Mouse (Mus musculus): ENCODE measurements around the gene Gm10181.
A peak's percentile ranks its signal among the peaks of the same experiment; 100 is the strongest.
"Not testable (repeated sequence)": the region's sequence is repeated elsewhere in the genome, so short reads cannot be mapped to it uniquely, and the experiment has no call there.

The Gm10181 gene

DNA sequence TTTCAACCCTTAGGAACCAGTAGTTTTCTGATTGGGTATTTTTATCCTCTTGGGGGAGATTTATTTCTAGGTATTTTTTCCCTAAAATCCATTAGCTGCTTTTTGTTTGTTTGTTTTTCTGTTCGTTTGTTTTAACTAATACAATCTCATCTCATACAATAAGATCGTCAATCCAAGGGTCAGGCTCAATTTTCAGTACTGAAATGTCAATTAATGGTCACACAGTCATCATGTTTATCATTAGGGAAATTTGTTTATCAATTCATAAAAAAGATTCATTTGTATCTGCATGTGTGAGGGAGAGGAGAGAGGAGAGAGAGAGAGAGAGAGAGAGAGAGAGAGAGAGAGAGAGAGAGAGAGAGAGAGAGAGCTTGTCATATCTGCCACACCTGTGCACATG, at the start of gene Gm10181:
Gm10181 (plus strand) TSS at position 301 of the 400 bp plus-strand sequence.
- no peak for DNase-seq

DNA sequence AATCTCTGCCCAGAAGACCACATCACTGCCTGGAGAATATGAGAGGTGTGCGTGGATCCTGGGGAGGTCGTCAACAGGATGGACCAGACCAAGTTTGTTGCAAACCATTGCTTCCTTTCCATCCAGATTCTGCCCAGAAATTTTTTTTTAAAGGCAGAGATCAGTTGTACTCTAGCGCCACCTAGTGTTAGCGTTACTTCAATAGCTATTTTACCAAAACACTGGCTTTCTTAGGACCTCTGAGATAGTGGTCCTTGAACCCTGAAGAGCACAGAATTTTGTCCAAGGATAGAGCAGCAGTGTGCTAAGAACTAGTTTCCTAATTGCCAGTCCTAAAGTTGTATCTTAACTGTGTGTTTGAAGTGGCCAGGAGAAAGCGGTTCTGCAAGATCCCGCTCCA, 47.6 kb upstream of the Gm10181 start:
- peak; percentile 14 to 35 for DNase-seq

DNA sequence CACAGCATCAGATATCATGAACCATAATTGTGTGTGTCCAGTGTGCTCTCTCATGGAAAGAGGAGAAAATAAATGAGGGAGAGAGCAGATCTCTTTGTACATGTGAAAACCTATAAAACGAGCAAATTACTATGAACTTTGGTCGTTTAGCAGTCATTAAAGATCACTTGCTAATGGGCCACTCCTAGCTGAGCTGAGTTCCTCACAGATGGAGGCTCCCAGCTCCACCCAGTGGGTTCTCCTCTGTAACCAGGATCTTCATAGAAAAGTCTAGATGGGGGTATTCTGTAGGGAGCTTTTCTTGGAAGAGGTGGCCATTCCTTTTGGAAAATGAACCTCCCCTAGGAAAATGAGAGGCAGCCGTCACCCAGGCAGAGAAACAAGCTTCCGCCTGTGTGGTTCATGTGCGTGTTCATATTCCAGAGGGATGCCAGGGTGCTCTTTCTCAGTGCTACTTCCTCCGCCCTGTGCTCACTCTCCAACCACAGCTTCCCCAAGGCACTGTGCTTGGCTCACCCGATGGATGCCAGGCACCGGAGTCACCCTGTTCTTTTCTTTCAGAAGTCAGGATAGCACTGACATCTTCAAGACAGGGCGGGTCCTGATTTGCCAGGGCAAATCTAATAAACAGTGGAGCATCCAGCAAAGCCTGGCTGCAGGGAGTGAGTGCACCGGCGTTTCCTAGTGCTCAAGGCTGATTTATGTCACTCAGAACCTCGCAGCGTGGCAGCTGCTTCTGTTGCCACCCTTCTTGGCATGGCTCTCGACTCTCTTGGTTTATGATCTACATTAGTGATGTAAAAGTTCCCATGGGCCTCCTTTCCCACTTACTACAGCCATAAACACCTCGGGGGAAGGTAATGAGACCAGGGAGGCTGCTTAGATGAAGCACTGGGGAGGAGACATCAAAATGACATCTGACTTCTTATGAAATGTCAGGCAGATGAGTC, 46.8 kb upstream of the Gm10181 start:
- DNase-seq: no peak

DNA sequence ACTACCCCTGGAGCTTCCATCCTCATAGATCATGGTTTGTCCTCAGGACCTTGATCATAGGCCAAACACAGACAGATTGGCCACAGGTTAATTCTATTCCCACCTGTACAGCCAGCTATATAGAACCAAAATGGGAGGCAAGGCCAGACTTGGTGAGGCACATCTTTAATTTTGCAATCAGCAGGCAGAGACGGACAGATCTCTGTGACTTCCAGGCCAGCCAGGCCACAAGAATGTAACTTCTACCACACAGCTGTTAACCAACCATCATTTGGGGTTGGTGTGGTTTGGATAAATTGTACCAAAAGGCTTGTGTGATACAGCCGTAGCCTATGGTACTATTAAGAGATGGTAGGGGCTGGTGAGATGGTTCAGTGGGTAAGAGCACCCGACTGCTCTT, 44.9 kb upstream of the Gm10181 start:
- no peak for DNase-seq

DNA sequence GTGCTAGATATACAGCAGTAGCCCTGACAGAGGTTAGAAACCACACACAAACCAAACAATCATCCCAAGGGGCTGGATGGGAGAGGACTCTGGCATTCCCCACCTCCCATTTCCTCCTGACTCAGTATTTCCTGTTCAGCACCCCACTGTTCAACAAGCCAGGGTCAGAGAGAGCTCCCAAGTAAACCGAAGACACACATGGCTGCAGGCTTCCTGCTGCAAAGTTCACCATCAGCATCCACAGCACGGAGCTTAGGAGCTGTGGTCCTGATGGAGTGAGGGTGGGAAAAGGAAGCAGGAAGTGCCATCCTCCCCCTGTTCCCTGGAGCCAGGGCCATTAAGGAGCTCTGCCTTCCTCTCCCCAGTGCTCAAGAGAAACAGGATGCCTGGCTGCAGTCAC, 40.9 kb upstream of the Gm10181 start:
- peak in 1 of 2 experiments; percentile 9 for DNase-seq

DNA sequence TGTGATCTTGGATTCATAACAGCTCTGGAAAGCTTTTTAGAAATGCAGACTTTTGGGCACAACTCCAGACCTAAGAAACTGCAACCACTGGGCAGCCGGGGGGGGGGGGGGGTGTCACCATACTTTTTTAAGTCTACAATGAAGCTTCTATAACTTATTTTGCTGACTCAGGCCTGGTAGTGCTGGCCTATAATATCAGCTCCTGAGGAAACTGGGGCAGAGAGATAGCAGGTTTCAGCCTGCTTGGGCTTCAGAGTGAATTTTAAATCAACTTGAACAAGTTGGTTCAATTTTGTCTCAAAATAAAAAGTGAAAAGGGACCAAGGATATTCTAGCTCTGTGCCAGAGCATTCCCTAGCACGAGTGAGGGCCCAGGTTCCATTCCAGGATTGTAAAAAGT, 40.3 kb upstream of the Gm10181 start:
- no peak for DNase-seq

DNA sequence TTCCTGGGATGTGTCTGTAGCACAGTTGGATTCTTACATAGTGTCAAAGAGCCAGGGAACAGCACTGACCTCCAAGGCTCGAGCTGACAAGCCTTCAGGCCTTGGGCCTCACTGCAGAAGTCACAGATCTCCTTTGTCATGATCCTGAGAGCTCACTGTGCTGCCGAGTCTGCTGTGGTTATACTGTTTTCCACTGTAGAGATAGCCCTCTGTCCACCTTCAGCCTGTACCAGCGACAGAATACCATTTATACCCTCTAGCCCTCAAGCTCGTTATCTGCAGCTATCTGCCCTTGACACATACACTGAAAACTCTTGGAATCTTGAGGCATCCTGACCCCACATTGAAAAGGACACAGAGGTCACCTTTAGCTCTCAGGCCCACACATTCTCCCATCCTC, 37.3 kb upstream of the Gm10181 start:
- DNase-seq: no peak

DNA sequence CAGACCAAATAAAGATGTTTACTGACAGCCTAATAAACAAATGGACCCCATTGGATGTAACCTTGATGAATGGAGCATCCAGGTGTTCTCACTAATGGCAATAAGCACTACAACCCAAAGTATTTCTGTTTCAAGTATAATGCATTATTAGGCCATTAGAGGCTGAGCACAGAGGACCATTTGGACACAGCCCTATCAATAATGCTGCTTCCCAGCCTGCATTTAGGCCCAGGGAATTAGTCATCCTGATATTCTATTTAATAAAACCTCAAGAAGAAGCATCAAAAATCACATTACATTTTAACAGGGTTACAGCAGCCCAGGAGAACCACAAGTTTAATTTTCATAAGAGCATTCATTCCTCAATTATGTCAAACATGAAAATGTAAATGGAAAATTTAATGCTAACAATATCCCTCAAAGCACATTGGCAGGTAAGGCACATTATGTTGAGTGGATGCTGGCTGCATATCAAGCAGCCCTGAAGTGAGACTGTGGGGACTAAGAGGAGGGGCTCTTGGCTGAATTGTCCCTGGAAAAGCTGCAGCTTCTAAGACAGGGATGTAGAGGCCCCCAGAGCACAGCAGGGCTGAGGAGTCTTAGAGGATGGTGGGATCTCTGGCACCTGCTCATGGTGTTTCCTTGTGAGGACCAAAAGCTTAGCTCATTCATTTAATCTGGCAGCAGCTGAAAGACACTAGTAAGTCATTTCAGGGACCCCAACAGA, 33.4 kb upstream of the Gm10181 start:
- no peak for DNase-seq

DNA sequence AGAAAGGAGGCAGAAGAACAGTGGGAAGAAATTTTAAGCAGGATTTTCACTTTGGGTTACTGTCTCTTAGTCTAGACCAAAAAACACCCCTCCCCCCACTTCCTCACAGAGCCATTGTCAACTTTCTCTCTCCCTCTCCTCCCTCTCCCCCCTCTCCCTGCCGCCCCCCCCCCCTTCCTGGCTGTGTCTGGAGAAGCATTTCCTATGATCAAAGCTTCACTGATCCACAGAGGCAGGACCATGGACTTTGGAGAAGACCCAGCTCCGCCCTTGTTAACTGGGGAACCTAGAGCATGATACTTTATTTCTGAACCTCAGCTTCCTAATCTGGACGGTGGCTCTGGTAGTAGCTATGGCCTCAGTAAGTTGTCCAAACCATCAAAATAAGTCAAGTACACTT, 30.5 kb upstream of the Gm10181 start:
- DNase-seq: peak in 1 of 2 experiments; percentile 25

DNA sequence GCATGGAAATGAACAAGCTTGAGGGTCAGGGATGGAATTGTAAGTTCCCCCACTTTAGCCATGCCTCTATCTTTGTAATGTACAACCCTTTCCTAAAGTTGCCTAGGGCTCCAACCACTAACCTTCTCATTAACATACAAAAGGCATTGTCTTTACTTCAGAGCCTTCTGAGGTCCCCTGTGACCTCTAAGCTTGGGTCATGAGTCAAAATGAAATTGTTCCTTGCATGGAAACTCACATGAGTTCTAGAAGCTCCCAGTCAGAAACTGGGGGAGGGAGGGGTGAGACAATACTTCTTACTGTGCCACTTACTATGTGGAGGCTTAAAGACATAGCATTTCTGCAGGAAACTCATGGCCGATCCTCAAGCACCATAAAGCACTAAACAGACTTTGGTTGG, 16.6 kb upstream of the Gm10181 start:
- no peak for DNase-seq

DNA sequence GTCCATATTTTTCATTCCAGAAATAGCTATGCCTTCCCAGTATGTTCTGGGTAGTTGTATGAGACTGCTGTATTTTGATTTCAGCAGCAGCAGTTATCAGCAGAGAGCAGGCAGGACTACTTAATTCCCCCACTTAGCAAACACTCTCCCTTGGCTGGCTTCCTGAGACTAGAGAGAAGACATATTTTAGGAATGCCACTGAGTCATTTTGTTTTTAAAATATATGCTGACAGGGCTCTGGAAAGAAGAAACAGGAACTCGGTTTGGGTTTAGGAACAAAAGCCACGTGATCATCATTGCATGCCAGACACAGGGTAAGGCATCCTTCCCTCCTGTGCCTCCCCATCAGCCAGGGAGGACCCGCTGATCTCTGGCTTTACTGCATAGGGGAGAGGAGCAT, 13.2 kb upstream of the Gm10181 start:
- no peak for DNase-seq

DNA sequence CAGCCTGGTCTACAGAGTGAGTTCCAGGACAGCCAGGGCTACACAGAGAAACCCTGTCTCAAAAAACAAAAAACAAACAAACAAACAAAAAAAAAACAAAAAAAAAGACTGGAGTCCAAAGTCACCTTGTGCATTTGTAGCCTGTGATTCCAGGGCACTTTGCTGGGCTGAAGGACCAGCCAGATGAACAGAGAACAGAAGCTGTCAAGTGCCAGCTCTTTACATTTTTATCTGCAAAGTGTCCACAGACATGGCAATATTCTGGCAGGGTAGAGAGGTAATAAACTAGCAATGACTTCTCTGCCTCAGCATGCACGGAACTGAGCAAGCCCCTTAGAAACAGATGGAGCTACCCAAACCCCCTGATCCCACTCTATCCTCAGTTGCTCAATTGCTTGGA, 12.7 kb upstream of the Gm10181 start:
- no peak for DNase-seq

DNA sequence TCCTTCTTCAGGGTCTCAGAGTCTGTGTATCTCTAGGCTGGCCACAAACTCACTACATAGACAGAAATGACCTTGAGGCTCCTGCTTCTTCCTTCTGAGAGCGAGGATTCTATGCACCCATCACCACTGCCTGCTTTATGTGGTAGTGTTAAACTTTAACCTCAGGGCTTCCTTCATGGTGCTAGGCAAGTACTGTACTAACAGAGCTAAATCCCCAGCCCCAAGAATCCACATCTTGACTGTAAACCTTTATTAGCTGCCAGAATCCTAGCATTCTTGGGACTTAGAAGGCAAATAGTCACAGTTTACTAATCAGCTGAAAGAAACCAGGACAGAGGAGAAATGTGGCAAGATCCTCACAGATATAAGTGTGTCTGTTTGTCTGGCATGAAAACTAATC, 1.6 kb downstream of the Gm10181 start:
- DNase-seq: no peak

DNA sequence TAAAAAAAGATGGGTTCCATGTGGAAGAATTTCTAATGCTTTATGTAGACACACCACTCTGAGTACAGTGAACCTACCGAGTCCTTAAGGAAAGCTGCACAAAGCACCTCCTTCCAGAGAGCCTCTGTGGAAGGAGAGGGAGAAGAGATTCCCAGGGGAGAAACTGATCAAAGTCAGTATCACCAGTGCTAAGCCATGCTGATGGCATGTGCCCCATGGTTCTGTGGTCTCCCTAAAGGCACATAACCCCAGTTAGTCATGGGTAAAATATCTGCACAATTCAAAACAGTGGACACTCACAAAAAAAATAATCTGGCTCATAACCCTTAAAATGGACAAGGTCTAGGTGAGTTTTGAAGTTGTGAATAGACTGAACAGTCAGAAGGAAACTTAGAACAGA, 13.7 kb downstream of the Gm10181 start:
- DNase-seq: no peak

DNA sequence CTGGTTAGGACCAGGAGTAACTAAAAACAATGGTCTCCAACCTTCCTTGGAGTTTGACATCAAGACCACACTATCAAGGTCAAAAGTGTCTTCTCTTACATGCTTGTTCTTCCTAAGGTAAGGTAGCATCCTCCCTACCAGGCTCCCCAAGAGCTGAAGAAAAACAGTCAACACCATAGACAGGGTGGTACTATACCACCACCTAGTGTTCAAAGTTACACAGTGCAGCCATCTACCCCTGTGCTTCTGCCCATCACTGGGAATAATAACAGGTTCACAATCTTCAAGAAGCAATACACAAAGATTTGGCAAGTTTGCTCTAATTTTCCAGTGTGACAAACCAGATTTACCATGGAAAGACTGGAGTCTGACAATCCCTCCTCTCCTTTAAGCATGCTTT, 15.4 kb downstream of the Gm10181 start:
- DNase-seq: peak; percentile 22 to 31

DNA sequence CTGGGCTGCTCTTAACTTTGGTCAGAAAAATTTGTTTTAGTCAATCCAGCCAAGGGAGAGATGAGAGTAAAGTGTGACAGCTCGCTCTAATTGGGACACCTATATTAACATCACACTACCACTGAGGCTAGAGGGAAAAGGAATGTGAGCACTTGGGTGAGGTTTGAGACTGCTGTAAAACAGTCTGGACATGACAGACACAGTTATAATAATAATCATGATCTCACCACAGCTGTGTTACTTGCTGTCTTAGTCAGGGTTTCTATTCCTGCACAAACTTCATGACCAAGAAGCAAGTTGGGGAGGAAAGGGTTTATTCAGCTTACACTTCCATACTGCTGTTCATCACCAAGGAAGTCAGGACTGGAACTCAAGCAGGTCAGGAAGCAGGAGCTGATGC, 34.4 kb downstream of the Gm10181 start:
- DNase-seq: not testable (repeated sequence)

DNA sequence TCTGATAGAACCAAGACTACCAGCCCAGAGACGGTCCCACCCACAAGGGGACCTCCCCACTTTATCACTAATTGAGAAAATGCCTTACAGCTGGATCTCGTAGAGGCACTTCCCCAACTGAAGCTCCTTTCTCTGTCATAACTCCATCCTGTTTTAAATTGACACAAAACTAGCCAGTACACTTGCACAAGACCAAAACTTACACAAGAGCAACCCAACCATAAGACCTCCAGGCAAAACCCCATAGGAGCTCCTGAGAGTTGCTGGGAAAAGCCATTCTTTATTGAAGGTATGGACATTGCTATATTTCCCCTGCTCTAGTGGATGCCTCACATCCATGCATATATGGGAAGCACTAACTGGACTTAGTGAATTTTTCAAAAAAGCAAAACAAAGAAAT, 34.8 kb downstream of the Gm10181 start:
- no peak for DNase-seq

DNA sequence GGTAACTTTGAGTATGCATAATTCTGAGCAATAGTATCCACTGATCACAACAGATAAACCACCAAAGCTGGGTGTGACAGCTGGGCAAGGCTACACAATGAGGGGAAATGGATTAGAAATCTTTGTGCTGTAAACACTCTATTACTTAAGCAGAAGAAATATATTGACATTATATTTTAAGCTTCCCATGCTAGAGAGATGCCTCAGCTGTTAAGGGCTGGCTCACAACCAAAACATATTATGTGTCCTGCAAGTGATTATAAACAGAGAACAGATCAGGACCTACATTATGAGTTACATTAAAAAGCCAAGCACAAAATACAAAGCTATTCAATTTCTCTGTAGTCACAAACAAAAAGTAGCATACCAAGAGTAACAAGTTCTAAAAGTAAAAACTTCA, 43.0 kb downstream of the Gm10181 start:
- no peak for DNase-seq

DNA sequence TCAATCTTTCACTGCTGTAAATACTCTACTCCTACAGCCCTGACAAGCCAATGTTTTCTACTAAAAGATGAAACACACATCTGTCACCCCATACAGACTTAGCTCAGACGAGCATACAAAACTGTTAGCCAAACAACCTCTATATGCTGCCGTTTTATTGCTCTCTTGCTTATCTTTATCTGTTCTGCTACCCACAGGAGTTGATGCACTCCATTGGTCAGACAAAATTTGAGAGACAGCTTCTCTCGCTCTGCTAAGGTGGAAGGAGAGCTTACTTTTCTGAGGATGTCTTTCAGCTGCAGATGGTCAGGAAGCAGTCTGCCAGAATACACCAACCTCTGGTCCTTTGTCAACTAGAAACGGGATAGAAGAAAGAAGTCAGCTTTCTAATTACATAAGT, 43.7 kb downstream of the Gm10181 start:
- no peak for DNase-seq

DNA sequence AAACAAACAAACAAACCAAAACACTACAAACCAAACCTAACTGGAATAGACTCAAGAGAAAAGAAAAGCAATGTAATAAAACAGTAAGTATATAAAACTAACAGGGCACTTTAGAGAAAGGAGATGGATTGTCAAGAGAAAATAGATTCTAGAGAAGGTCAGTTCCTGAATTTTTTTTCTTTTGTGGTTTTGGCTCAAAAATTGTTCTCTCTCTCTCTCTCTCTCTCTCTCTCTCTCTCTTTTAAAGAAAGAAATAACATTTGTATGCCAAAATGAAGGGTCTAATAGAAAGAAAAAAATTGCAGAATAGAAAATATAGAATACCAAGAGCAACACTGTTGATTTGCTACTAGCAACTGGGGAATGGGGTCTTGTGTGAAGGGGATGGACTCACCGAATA, 49.7 kb downstream of the Gm10181 start:
- no peak for DNase-seq

All from kidney, postnatal 4 days (tissue).